Mouse (Mus musculus) cortical plate, adult 2 months (tissue): ENCODE measurements around the gene Serp1.

Experiments used
- CTCF ChIP-seq: fragments of 200-500 bp; IDR thresholded peaks from 2 replicates; pipeline ENCODE4 v1.5.1; 2011; ENCODE audit warnings: mild to moderate bottlenecking, control low read depth, low read length; ENCODE audit not compliant: insufficient read depth; ENCODE audit errors: extremely low read depth
- POLR2A ChIP-seq: fragments of 200-500 bp; IDR thresholded peaks from 2 replicates; pipeline ENCODE4 v1.6.1; 2011; ENCODE audit warnings: mild to moderate bottlenecking, low read length, control low read depth; ENCODE audit not compliant: insufficient read depth; ENCODE audit errors: extremely low read depth

GRCm38 (mm10) chr3:58511581-58511980, 14.1 kb downstream of the Serp1 start:
- TF ChIP-seq POLR2A (no peak), CTCF (no peak)
